8 mouse cellular contexts compared by ENCODE assay signal in the genomic region with DNA sequence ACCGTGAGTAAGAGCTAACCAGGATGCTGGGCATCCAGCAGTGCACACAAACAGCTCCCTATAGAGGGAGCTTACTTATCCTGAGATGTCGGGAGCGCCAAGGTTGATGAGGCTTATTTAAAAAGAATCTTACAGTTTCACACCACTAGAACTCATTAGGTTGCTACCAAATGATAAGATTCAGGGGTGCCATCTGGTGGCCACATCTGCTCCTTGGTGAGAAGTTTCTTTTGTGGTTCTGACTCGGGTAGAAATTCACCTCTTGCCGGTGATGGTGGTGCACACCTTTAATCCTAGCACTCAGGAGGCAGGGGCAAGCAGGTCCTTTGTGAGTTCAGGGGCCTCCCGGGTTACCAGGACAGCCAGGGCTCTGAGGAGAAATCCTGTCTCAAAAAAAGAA. TPM values are rescaled to one million over a fixed set of nuclear protein-coding genes. Genes with fewer than 3 reads are reported as not detected.
A peak's percentile ranks its signal among the peaks of the same experiment; 100 is the strongest.
DNase-seq lines count a peak whose midpoint lies in the region; ATAC-seq and TF ChIP-seq lines count a peak whose summit lies in the region.

No protein-coding gene starts in this region.

- H3K36me3 ChIP-seq in hindbrain, embryonic 14.5 days (replicated peaks; ENCODE audit: control insufficient read depth, insufficient read depth) = peaks cover 12% of the 10 kb centered on the region

- H3K4me3 ChIP-seq in embryonic fibroblast, embryonic 13.5 days (ENCODE audit: insufficient read depth, low read length) = peak overlapping the region; percentile 1; the same call in 1 of the 2 replicates
- no peak overlapping the region for H3K4me3 ChIP-seq in hindbrain, embryonic 14.5 days (replicated peaks; ENCODE audit: low read length)

- DNase-seq in cerebellum, adult 11-12 months = peak; percentile 44
- no peak for DNase-seq in cerebellum, adult 9-11 months
- DNase-seq in adipocyte (ENCODE audit: low spot score) = peak; percentile 72
- peak; percentile 73 for DNase-seq in hindbrain, embryonic 14.5 days (ENCODE audit: low spot score)
- peak; percentile 75 to 83 for DNase-seq in left cerebral cortex, postnatal 14 days (ENCODE audit: low spot score in 2 of 2)
- DNase-seq in spleen, postnatal 36 days (ENCODE audit: low spot score in 2 of 2) = peak; percentile 65 to 80

- no peaks in the 10 kb centered on the region for H3K27me3 ChIP-seq in hindbrain, embryonic 14.5 days (ENCODE audit: control insufficient read depth, insufficient read depth, low read length)

- no peak for TF ChIP-seq POLR2A in embryonic fibroblast, embryonic 13.5 days (IDR thresholded peaks at IDR 0.05; ENCODE audit: low read depth, low read length)

- intact Hi-C loops in left cerebral cortex, postnatal 14 days (cut with DNase I) = loop anchor here (2.0 to 5.0 kb wide), 2 partner anchors 51 to 207 kb away; partner anchors contain the start of gene Csf3

- WGBS in hindbrain, embryonic 14.5 days = 47% methylated on average over 6 of the region's 6 CpGs

- no peak overlapping the region for H3K27ac ChIP-seq in embryonic fibroblast, embryonic 13.5 days (ENCODE audit: insufficient read depth, low read length)
- no peak overlapping the region for H3K27ac ChIP-seq in hindbrain, embryonic 14.5 days

- no peak overlapping the region for H3K9ac ChIP-seq in hindbrain, embryonic 14.5 days

- no peak overlapping the region for H3K4me2 ChIP-seq in hindbrain, embryonic 14.5 days (replicated peaks)

- H3K9me3 ChIP-seq in hindbrain, embryonic 14.5 days (ENCODE audit: control insufficient read depth, low read length) = no peaks in the 10 kb centered on the region

- no peak for ATAC-seq in hindbrain, embryonic 14.5 days (ENCODE audit: low FRiP score)
- ATAC-seq in megakaryocyte, adult 5-6 weeks (ENCODE audit: poor library complexity, severe bottlenecking) = 0 out of 2 replicates have a peak, but pooled peaks have one; percentile 24

- 0 out of 2 replicates have a peak, but pooled peaks cover 4% of the 10 kb centered on the region for H3K4me1 ChIP-seq in embryonic fibroblast, embryonic 13.5 days (ENCODE audit: control insufficient read depth, insufficient read depth, low read length)
- peaks cover 10% of the 10 kb centered on the region for H3K4me1 ChIP-seq in hindbrain, embryonic 14.5 days (replicated peaks; ENCODE audit: control insufficient read depth, insufficient read depth, low read length)

- no peak for TF ChIP-seq CTCF in embryonic fibroblast, embryonic 13.5 days (IDR thresholded peaks at IDR 0.05; ENCODE audit: borderline replicate concordance, insufficient read depth, low read length)

RNA-seq across cellular contexts. Expression of gene Cdc6, which starts 2.1 kb away (rescaled TPM):
- 7.4 and 11.8 TPM in 2 replicates for polyA plus RNA-seq in embryonic fibroblast, embryonic 13.5 days (2011; ENCODE audit: insufficient read length, low read depth, missing spikeins)
- polyA plus RNA-seq in hindbrain, embryonic 14.5 days (2014; fragmentation: Nextera tagmentation; extraction: Ambion mirVana) = 4.3 and 5.2 TPM in 2 replicates
- total RNA-seq in left cerebral cortex, postnatal 14 days (2021) = under 1 TPM; 0.47 to 0.57 TPM
- 26.4 and 31.3 TPM in 2 replicates for total RNA-seq in megakaryocyte, adult 5-6 weeks (2015)
- 26.5 and 27.5 TPM in 2 replicates for total RNA-seq in megakaryocyte, adult 5-6 weeks (2017)

RNA-seq across cellular contexts. Expression of gene Rara, which starts 18.0 kb away (rescaled TPM):
- 26.8 and 28.2 TPM in 2 replicates for polyA plus RNA-seq in embryonic fibroblast, embryonic 13.5 days (2011; ENCODE audit: insufficient read length, low read depth, missing spikeins)
- polyA plus RNA-seq in hindbrain, embryonic 14.5 days (2014; fragmentation: Nextera tagmentation; extraction: Ambion mirVana) = 18.4 and 18.7 TPM in 2 replicates
- 10 to 100 TPM; 14.6 to 15.1 TPM for total RNA-seq in left cerebral cortex, postnatal 14 days (2021)
- 124 and 125 TPM in 2 replicates for total RNA-seq in megakaryocyte, adult 5-6 weeks (2015)
- 38.8 and 43.3 TPM in 2 replicates for total RNA-seq in megakaryocyte, adult 5-6 weeks (2017)

RNA-seq across cellular contexts. Expression of gene Wipf2, which starts 46.2 kb away (rescaled TPM):
- 10.7 and 11.4 TPM in 2 replicates for polyA plus RNA-seq in embryonic fibroblast, embryonic 13.5 days (2011; ENCODE audit: insufficient read length, low read depth, missing spikeins)
- polyA plus RNA-seq in hindbrain, embryonic 14.5 days (2014; fragmentation: Nextera tagmentation; extraction: Ambion mirVana) = 4.7 and 4.8 TPM in 2 replicates
- 10 to 100 TPM; 45.5 to 45.9 TPM for total RNA-seq in left cerebral cortex, postnatal 14 days (2021)
- 25.9 and 26.6 TPM in 2 replicates for total RNA-seq in megakaryocyte, adult 5-6 weeks (2015)
- 4.9 and 7.0 TPM in 2 replicates for total RNA-seq in megakaryocyte, adult 5-6 weeks (2017)

Comparison
In these comparisons a context has a peak if more than half of its experiments do, and no peak if none do; other contexts are left out.
1. RNA of gene Cdc6, which starts 2.1 kb away (total RNA-seq): 26.4 to 31.3 TPM in megakaryocyte, adult 5-6 weeks; 0.47 to 0.57 TPM in left cerebral cortex, postnatal 14 days; every median in the first group is over 10 times any median in the second.